Mouse (Mus musculus): Measurements from ENCODE around the gene Epyc.
"Not testable (repeated sequence)": the region's sequence is repeated elsewhere in the genome, so short reads cannot be mapped to it uniquely, and the experiment has no call there.

Gene Epyc

DNA sequence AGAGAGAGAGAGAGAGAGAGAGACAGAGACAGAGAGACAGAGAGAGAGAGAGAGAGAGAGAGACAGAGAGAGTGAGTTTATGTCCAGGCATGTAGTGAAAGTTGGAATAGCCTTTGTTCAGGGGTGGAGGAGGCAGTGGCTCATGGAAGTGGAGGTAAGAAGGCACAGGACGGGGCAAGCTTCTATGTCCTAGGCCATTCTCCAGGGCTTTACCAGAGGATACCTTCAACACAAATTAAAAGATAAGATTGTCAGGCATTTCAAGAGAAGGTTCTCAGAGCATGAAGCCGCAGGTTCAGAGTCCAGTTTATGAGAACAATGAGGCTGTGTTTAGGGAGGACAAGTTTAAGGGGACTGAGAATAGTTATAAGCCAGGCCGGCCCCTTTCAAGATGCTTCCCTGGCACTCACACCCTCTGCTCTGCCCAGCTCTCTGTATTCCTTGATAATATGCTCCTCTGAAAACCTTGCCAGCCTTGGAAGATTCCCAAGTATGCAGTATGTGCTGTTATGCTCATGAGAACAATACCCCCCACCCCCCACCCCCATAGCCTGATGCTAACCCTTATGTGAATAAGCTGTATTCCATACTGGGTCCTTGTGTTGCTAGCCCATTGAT is 71.5 kb downstream of the Epyc start:
- DNase-seq (ENCODE audit: low spot score) = no peak

DNA sequence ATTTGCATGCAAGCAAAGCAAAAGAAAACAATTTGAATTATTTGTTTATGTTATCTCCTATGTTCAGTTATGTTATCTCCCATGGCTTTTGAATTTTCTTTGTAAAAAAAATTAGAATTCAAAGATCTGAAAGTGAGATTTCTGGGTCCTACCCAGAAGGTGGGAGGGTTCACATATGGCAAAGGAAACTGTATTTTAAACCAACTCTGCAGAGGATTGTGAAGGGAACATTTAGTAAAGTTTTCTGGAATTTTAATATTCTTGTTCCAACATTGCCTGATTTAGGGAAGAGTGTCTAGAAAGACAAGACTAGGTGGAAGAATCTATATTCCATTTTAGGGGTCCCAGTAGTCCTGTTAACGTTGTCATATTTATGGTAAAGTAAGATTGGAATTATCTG is 73.4 kb downstream of the Epyc start:
- DNase-seq (ENCODE audit: low spot score) = no peak

DNA sequence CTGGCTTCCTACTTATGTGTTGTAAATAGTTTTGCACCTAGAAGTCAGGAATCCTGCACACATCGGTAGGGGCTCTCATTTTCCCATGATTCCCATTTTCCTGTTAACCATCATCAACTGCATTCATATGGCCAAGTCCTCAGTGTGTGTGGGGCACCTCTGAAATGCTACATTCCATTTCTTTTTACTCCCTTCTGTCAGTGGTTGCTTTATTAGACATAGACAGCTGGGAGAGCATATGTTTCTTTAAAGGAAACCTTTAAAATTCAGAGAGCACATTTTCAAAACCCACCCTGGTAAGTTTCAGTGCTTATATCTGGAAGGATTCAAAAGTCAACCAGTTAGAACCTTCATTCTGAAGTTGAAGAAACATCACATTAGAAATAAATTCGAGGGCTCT is 74.2 kb downstream of the Epyc start:
- no peak for DNase-seq (ENCODE audit: low spot score)

- no peak for DNase-seq (ENCODE audit: low spot score)
These were observed 76.8 kb downstream of the Epyc start for GRCm38 (mm10) chr10:97720625-97721024.

GRCm38 (mm10) chr10:97722709-97723108 is 78.8 kb downstream of the Epyc start:
- DNase-seq (ENCODE audit: low spot score) = no peak

GRCm38 (mm10) chr10:97725929-97726328 is 82.1 kb downstream of the Epyc start:
- DNase-seq (ENCODE audit: low spot score) = no peak

DNA sequence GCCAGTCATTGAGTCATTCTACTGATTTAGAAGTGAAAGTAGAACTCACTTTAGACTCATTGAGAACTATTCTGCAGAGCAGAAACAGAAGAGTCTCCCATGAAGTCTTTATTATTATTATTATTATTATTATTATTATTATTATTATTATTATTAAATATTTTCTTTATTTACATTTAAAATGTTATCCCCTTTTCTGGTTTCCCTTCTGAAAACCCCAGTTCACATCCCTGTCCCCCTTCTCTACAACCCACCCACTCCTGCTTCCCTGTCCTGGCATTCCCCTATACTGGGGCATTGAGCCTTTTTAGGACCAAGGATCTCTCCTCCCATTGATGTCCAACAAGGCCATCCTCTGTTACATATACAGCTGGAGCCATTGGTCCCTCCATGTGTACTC is 82.8 kb downstream of the Epyc start, which contains the start of gene C030005K15Rik:
Gene C030005K15Rik (minus strand): TSS at position 101 of the 400 bp plus-strand sequence.
- not testable (repeated sequence) for DNase-seq (ENCODE audit: low spot score)
